Mouse (Mus musculus) hindbrain, embryonic 16.5 days (tissue): Measurements from ENCODE around the gene Zfp948. TPM values are rescaled to one million over a fixed set of nuclear protein-coding genes. Genes with fewer than 3 reads are reported as not detected.
"Not testable (repeated sequence)": the region's sequence is repeated elsewhere in the genome, so short reads cannot be mapped to it uniquely, and the experiment has no call there.

Experiments used
- ATAC-seq: fragments of 200-750 bp; cut with Nextera tagmentation; 2 replicates; pipeline ENCODE4 v1.8.0; 2017; ENCODE audit warnings: moderate TSS enrichment, moderate library complexity
- H3K27ac ChIP-seq: fragments of 300-500 bp; sonication (generic); 2 replicates; pipeline ENCODE4 v1.5.1; 2014; ENCODE audit warnings: low read depth, mild to moderate bottlenecking, control low read depth, low read length, moderate library complexity
- H3K27me3 ChIP-seq: fragments of 300-500 bp; sonication (generic); replicated peaks from 2 replicates; pipeline ENCODE4 v1.6.1; 2014; ENCODE audit warnings: low read length; ENCODE audit not compliant: control insufficient read depth, insufficient read depth
- H3K36me3 ChIP-seq: fragments of 300-500 bp; sonication (generic); 2 replicates; pipeline ENCODE4 v1.6.1; 2014; ENCODE audit warnings: mild to moderate bottlenecking, low read length, moderate library complexity, mixed read lengths; ENCODE audit not compliant: control insufficient read depth, insufficient read depth
- H3K4me1 ChIP-seq: fragments of 300-500 bp; sonication (generic); 2 replicates; pipeline ENCODE4 v1.6.1; 2014; ENCODE audit warnings: low read depth, low read length; ENCODE audit not compliant: control insufficient read depth, insufficient read depth
- H3K4me2 ChIP-seq: fragments of 300-500 bp; sonication (generic); 2 replicates; pipeline ENCODE4 v1.6.1; 2014; ENCODE audit warnings: mild to moderate bottlenecking, low read length, control low read depth, moderate library complexity
- H3K4me3 ChIP-seq: fragments of 300-500 bp; sonication (generic); 2 replicates; pipeline ENCODE4 v1.5.1; 2014; ENCODE audit warnings: mild to moderate bottlenecking, low read length, control low read depth, moderate library complexity
- H3K9ac ChIP-seq: fragments of 300-500 bp; sonication (generic); 2 replicates; pipeline ENCODE4 v1.6.1; 2014; ENCODE audit warnings: low read depth, mild to moderate bottlenecking, control low read depth, low read length, moderate library complexity
- H3K9me3 ChIP-seq: fragments of 300-500 bp; sonication (generic); 2 replicates; pipeline ENCODE4 v1.6.1; 2014; ENCODE audit warnings: mild to moderate bottlenecking, low read length, moderate library complexity; ENCODE audit not compliant: control insufficient read depth
- WGBS: fragments of 180-500 bp; shearing (Covaris S2); extraction: QIAGEN DNeasy Blood & Tissue Kit; methylation state at CpG from one replicate; pipeline ENCODE4 v1.1.7; 2014; 5-methylcytosine and 5-hydroxymethylcytosine counted together
- polyA plus RNA-seq: library from polyadenylated mRNA; unstranded; fragments of >200 nt; fragmentation: Nextera tagmentation; extraction: Ambion mirVana; gene quantifications from 2 replicates; pipeline ENCODE4 v1.2.1, GENCODE M21; 2015

Gene Zfp948
- polyA plus RNA-seq, 1 experiment from 2014 or later, result 19.2 TPM

DNA sequence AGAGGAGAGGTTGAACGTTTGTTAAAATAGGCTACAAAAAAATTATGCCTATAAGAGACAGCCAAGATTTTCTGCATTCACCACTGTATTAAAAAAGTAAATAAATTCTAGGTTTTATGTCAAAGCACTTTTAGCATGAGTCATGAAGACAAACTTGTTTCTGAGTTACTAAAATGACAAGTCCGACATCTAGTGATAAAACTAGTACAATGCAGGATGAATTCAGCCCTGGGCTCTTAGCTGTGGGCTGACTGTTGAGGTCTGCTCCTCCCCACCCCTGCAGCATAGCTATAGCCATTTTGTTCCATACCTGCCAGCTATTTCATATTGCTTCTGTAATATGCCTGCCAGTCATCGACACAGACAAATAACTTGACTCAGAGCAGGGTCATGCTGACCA is 49.5 kb downstream of the Zfp948 start:
- 85% methylated on average over 3 of the region's 3 CpGs for WGBS
- no peaks in the 10 kb centered on the region for H3K9me3 ChIP-seq
- H3K27me3 ChIP-seq, result no peaks in the 10 kb centered on the region
- H3K4me2 ChIP-seq, result no peak overlapping the region
- no peaks in the 10 kb centered on the region for H3K36me3 ChIP-seq
- H3K4me1 ChIP-seq, result no peaks in the 10 kb centered on the region
- no peak overlapping the region for H3K9ac ChIP-seq
- ATAC-seq, result no peak
- no peak overlapping the region for H3K27ac ChIP-seq
- no peak overlapping the region for H3K4me3 ChIP-seq

DNA sequence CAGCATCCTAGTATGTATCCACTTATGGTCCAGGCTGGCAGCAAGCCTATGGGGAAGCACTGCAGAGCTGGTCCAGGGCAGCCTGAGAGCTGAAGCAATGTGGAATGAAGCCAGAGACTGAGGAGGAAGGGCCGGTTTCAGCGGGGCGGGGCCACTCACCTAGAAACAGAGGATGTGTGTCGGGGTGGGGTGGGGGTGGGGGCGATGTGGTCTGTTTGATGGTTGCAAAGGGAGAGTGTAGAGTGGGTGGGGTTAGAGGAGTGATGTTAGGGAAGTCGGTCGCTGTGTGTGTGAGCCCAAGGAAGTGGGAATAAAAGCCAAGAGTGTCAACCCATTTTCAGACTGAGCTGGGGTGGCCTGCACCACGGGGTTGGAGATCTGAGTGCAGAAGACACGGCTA is 50.5 kb downstream of the Zfp948 start:
- 20% methylated on average over 9 of the region's 9 CpGs for WGBS

DNA sequence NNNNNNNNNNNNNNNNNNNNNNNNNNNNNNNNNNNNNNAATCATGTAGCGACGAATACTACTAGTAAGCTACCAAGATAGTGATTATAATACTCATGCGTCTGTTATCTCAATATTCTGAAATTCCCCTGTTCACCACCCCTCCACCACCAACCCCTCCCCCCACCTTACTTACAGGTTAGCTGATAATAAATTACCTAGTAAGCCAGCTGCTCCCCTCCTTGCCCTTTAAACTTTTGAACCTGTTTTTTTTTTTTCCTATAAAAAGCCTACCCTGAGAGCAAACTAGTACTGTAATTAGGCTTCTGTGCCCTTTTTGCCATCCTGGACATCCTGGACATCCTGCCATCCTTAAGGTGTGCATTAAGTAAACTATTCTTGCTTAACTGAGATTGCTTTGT is 56.8 kb downstream of the Zfp948 start:
- Histone ChIP-seq H3K9ac (no peak overlapping the region), H3K27ac (no peak overlapping the region), H3K27me3 (no peaks in the 10 kb centered on the region), H3K9me3 (no peaks in the 10 kb centered on the region), H3K4me1 (no peaks in the 10 kb centered on the region), H3K4me2 (no peak overlapping the region), H3K36me3 (no peaks in the 10 kb centered on the region), H3K4me3 (no peak overlapping the region)
- ATAC-seq, result no peak
- no CpG with 5 or more reads among the region's 3 CpGs for WGBS

More for the DNA sequence above, 50.5 kb downstream of the Zfp948 start:
- ATAC-seq, result no peak
- Histone ChIP-seq H3K27me3 (no peaks in the 10 kb centered on the region), H3K9me3 (no peaks in the 10 kb centered on the region), H3K4me3 (no peak overlapping the region), H3K4me1 (no peaks in the 10 kb centered on the region), H3K4me2 (no peak overlapping the region), H3K36me3 (no peaks in the 10 kb centered on the region), H3K27ac (no peak overlapping the region), H3K9ac (no peak overlapping the region)

DNA sequence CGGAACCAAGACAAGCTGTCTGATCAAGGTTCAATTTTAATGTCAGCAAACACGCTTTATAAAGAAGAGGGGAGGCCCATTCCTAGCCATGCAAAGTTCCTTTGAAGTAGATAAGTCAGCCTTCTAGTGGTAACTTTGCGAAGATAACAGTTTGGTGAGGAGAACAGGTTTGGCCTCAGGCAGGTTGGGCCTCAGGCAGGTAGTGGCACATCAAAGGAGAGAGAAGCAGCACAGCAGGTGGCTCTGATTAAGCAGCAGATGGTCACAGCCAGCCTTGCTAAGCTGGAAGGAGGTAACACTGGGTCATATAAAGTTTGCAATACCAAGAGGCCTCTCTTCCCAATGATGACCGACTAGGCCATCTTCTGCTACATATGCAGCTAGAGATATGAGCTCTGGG is 69.0 kb downstream of the Zfp948 start:
- not testable (repeated sequence) for H3K27ac ChIP-seq, H3K4me1 ChIP-seq, H3K9ac ChIP-seq, ATAC-seq, H3K27me3 ChIP-seq, H3K36me3 ChIP-seq, H3K4me3 ChIP-seq, H3K9me3 ChIP-seq, H3K4me2 ChIP-seq
- WGBS, result 66% methylated on average over 4 of the region's 4 CpGs

Other genes starting within 250 kb of the Zfp948 start
- gene Zfp677, start 183.3 kb upstream of the Zfp948 start, polyA plus RNA-seq, result 4.5 and 5.7 TPM in 2 replicates
- 5.8 and 6.0 TPM in 2 replicates for gene Zfp54, start 143.8 kb upstream of the Zfp948 start, polyA plus RNA-seq
- 11.5 and 11.8 TPM in 2 replicates for gene Zfp51, start 116.6 kb upstream of the Zfp948 start, polyA plus RNA-seq
- gene Zfp53, start 78.0 kb upstream of the Zfp948 start, polyA plus RNA-seq, result 8.7 and 10.7 TPM in 2 replicates
- 3.0 and 3.5 TPM in 2 replicates for gene Zfp52, start 31.5 kb upstream of the Zfp948 start, polyA plus RNA-seq
- 10.7 and 12.9 TPM in 2 replicates for gene Zfp983, start 83.6 kb downstream of the Zfp948 start, polyA plus RNA-seq
- gene Gm10226, start 124.9 kb downstream of the Zfp948 start, polyA plus RNA-seq, result 12.1 and 17.6 TPM in 2 replicates
- 8.8 and 10.7 TPM in 2 replicates for gene Zfp760, start 140.7 kb downstream of the Zfp948 start, polyA plus RNA-seq
- gene Zfp229, start 163.8 kb downstream of the Zfp948 start, polyA plus RNA-seq, result 8.2 and 9.6 TPM in 2 replicates